Mouse (Mus musculus) intestine, embryonic 15.5 days (tissue): ENCODE results near the gene 1700012B07Rik. TPM values are rescaled to one million over a fixed set of nuclear protein-coding genes. Genes with fewer than 3 reads are reported as not detected.

Experiments
- ATAC-seq: fragments of 200-750 bp; cut with Nextera tagmentation; 2 replicates; pipeline ENCODE4 v1.8.0; 2017; ENCODE audit warnings: moderate TSS enrichment, moderate library complexity
- H3K27ac ChIP-seq: fragments of 300-500 bp; sonication (generic); 2 replicates; pipeline ENCODE4 v1.5.1; 2015; ENCODE audit warnings: mild to moderate bottlenecking, inconsistent platforms
- H3K27me3 ChIP-seq: fragments of 300-500 bp; sonication (generic); replicated peaks from 2 replicates; pipeline ENCODE4 v1.6.1; 2015; ENCODE audit warnings: inconsistent platforms
- H3K36me3 ChIP-seq: fragments of 300-500 bp; sonication (generic); 2 replicates; pipeline ENCODE4 v1.6.1; 2015; ENCODE audit warnings: inconsistent platforms
- H3K4me1 ChIP-seq: fragments of 300-500 bp; sonication (generic); replicated peaks from 2 replicates; pipeline ENCODE4 v1.6.1; 2015; ENCODE audit warnings: inconsistent platforms
- H3K4me2 ChIP-seq: fragments of 300-500 bp; sonication (generic); replicated peaks from 2 replicates; pipeline ENCODE4 v1.6.1; 2015; ENCODE audit warnings: mild to moderate bottlenecking, inconsistent platforms
- H3K4me3 ChIP-seq: fragments of 300-500 bp; sonication (generic); replicated peaks from 2 replicates; pipeline ENCODE4 v1.5.1; 2015; ENCODE audit warnings: inconsistent platforms
- H3K9ac ChIP-seq: fragments of 300-500 bp; sonication (generic); 2 replicates; pipeline ENCODE4 v1.6.1; 2015; ENCODE audit warnings: inconsistent platforms
- H3K9me3 ChIP-seq: fragments of 300-500 bp; sonication (generic); 2 replicates; pipeline ENCODE4 v1.6.1; 2016; ENCODE audit warnings: inconsistent platforms
- whole genome bisulfite sequencing: fragments of 180-500 bp; shearing (Covaris S2); methylation state at CpG from one replicate; pipeline ENCODE4 v1.1.7; 2015; 5-methylcytosine and 5-hydroxymethylcytosine counted together
- polyA plus RNA-seq: library from polyadenylated mRNA; unstranded; fragments of >200 nt; fragmentation: Nextera tagmentation; extraction: Ambion mirVana; gene quantifications from 2 replicates; pipeline ENCODE4 v1.2.1, GENCODE M21; 2015

Gene 1700012B07Rik
- polyA plus RNA-seq, 1 experiment from 2014 or later: not detected

- WGBS: 53% methylated on average over 5 of the region's 5 CpGs
These were observed 2.5 kb upstream of the 1700012B07Rik start for GRCm38 (mm10) chr11:109830368-109830767.

GRCm38 (mm10) chr11:109822280-109822679, 5.6 kb downstream of the 1700012B07Rik start:
- Histone ChIP-seq H3K4me2 (no peak overlapping the region), H3K9ac (no peak overlapping the region), H3K27ac (no peak overlapping the region), H3K4me3 (no peak overlapping the region), H3K36me3 (no peaks in the 10 kb centered on the region), H3K4me1 (no peaks in the 10 kb centered on the region), H3K9me3 (no peaks in the 10 kb centered on the region), H3K27me3 (no peaks in the 10 kb centered on the region)
- ATAC-seq: no peak
- WGBS: 56% methylated on average over 6 of the region's 6 CpGs

More at GRCm38 (mm10) chr11:109830368-109830767, 2.5 kb upstream of the 1700012B07Rik start:
- H3K27ac ChIP-seq: no peak overlapping the region
- H3K4me3 ChIP-seq: no peak overlapping the region
- no peak overlapping the region for H3K9ac ChIP-seq
- H3K4me1 ChIP-seq: no peaks in the 10 kb centered on the region
- H3K27me3 ChIP-seq: no peaks in the 10 kb centered on the region
- no peak overlapping the region for H3K4me2 ChIP-seq
- no peaks in the 10 kb centered on the region for H3K9me3 ChIP-seq
- H3K36me3 ChIP-seq: no peaks in the 10 kb centered on the region
- ATAC-seq: no peak

- no peak overlapping the region for H3K4me2 ChIP-seq
- no peak overlapping the region for H3K27ac ChIP-seq
- H3K36me3 ChIP-seq: no peaks in the 10 kb centered on the region
- no peaks in the 10 kb centered on the region for H3K4me1 ChIP-seq
- no peaks in the 10 kb centered on the region for H3K27me3 ChIP-seq
- no peak for ATAC-seq
- no peak overlapping the region for H3K9ac ChIP-seq
- H3K9me3 ChIP-seq: no peaks in the 10 kb centered on the region
- no peak overlapping the region for H3K4me3 ChIP-seq
- 70% methylated on average over 3 of the region's 3 CpGs for WGBS
These were observed 10.4 kb downstream of the 1700012B07Rik start for GRCm38 (mm10) chr11:109817405-109817804.

DNA sequence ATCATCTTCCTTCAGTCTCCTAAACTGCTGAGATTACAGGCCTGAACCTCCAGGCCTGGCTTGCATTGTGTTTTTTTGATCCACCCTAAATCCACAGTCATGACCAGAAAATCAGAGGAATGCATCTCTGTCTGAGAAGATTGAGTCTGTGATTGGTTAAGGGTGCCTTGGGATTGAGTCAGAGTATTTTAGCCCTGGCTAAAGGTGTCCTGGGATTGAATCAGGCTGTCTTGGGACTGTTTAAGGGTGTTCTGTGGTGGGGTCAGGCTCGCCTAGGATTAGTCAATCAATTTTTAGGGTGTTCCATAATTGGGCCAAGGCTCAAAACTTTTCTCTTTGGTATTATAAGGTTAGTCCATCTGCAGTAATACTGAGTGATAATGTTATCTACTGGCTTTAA, 10.9 kb downstream of the 1700012B07Rik start:
- no peak overlapping the region for H3K4me3 ChIP-seq
- H3K27ac ChIP-seq: no peak overlapping the region
- WGBS: 83% methylated on average over 1 of the region's 1 CpGs
- no peaks in the 10 kb centered on the region for H3K9me3 ChIP-seq
- ATAC-seq: no peak
- H3K36me3 ChIP-seq: no peaks in the 10 kb centered on the region
- H3K9ac ChIP-seq: no peak overlapping the region
- H3K4me1 ChIP-seq: no peaks in the 10 kb centered on the region
- no peaks in the 10 kb centered on the region for H3K27me3 ChIP-seq
- no peak overlapping the region for H3K4me2 ChIP-seq

- H3K27me3 ChIP-seq: no peaks in the 10 kb centered on the region
- no peaks in the 10 kb centered on the region for H3K9me3 ChIP-seq
- H3K27ac ChIP-seq: no peak overlapping the region
- ATAC-seq: no peak
- H3K4me2 ChIP-seq: no peak overlapping the region
- no peak overlapping the region for H3K9ac ChIP-seq
- H3K4me3 ChIP-seq: no peak overlapping the region
- H3K4me1 ChIP-seq: no peaks in the 10 kb centered on the region
- H3K36me3 ChIP-seq: no peaks in the 10 kb centered on the region
- WGBS: 59% methylated on average over 2 of the region's 2 CpGs
These were observed 16.1 kb downstream of the 1700012B07Rik start for GRCm38 (mm10) chr11:109811721-109812120.

DNA sequence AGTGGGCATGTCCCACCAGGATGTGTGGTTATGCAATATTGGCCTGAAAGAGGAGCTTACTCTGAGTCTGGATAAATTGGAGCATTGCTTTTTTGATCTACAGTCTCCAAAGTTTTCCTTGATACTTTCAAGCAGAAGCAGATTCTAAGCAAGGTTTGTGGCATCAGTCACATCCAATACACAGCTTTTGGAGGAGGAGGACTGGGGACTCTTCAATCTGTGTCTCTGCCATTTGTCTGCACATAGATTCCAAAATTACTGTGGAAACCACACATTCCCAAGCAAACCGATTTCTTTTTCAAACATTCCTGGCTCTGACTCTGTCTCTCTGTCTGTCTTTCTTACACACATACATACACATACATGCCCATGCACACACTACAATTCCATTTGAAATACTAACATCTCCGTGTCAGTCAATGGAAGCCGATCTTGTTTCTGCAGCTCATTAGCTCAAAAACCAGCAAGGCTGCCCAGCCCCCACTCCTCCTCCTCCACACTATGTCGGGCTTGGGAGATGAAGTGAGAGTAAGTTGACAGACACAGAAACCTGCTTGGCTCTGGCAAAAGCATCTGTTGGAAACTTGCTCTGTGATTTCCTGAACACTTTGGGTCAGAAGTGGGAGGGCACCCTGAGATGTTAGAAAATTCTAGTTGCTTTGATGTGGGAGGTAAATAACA, 18.5 kb downstream of the 1700012B07Rik start:
- Histone ChIP-seq H3K9me3 (no peaks in the 10 kb centered on the region), H3K4me3 (no peak overlapping the region), H3K36me3 (no peaks in the 10 kb centered on the region), H3K4me2 (no peak overlapping the region), H3K4me1 (no peaks in the 10 kb centered on the region), H3K9ac (no peak overlapping the region), H3K27ac (no peak overlapping the region), H3K27me3 (no peaks in the 10 kb centered on the region)
- no peak for ATAC-seq
- 50% methylated on average over 4 of the region's 4 CpGs for WGBS

DNA sequence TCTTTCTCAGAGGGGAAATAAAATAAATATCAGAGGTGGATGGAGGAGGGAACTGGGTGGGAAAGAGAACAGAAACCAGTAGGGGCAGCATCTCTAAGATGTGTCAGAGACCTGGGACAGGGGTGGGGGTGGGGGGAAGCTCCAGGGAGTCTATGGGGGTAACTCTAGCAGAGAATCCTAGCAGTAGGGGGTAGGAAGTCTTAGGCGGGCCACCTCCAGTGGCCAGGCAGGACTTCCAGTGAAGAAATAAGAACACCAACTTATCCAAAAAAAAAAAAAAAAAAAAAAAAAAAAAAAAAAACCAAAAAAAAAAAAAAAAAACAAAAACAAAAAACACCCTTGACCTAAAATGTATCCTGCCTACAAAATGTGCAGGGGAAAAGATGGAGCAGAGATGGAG, 26.3 kb downstream of the 1700012B07Rik start:
- Histone ChIP-seq H3K9me3 (no peaks in the 10 kb centered on the region), H3K9ac (no peak overlapping the region), H3K36me3 (no peaks in the 10 kb centered on the region), H3K4me1 (no peaks in the 10 kb centered on the region), H3K27ac (no peak overlapping the region), H3K4me3 (no peak overlapping the region), H3K27me3 (no peaks in the 10 kb centered on the region), H3K4me2 (no peak overlapping the region)
- 76% methylated on average over 1 of the region's 1 CpGs for WGBS
- no peak for ATAC-seq

GRCm38 (mm10) chr11:109797531-109797930, 30.3 kb downstream of the 1700012B07Rik start:
- Histone ChIP-seq H3K9ac (no peak overlapping the region), H3K9me3 (no peaks in the 10 kb centered on the region), H3K36me3 (no peaks in the 10 kb centered on the region), H3K27me3 (no peaks in the 10 kb centered on the region), H3K27ac (no peak overlapping the region), H3K4me3 (no peak overlapping the region), H3K4me2 (no peak overlapping the region), H3K4me1 (no peaks in the 10 kb centered on the region)
- no peak for ATAC-seq
- WGBS: 85% methylated on average over 6 of the region's 6 CpGs

- Histone ChIP-seq H3K27me3 (no peaks in the 10 kb centered on the region), H3K36me3 (no peaks in the 10 kb centered on the region), H3K4me3 (no peak overlapping the region), H3K27ac (no peak overlapping the region), H3K4me2 (no peak overlapping the region), H3K9ac (no peak overlapping the region), H3K4me1 (no peaks in the 10 kb centered on the region), H3K9me3 (no peaks in the 10 kb centered on the region)
- WGBS: 67% methylated on average over 2 of the region's 2 CpGs
- ATAC-seq: no peak
These were observed 32.3 kb downstream of the 1700012B07Rik start for GRCm38 (mm10) chr11:109795536-109795935.

GRCm38 (mm10) chr11:109793578-109793977, 34.3 kb downstream of the 1700012B07Rik start:
- Histone ChIP-seq H3K4me2 (no peak overlapping the region), H3K27ac (no peak overlapping the region), H3K9me3 (no peaks in the 10 kb centered on the region), H3K4me1 (no peaks in the 10 kb centered on the region), H3K9ac (no peak overlapping the region), H3K27me3 (no peaks in the 10 kb centered on the region), H3K4me3 (no peak overlapping the region), H3K36me3 (no peaks in the 10 kb centered on the region)
- ATAC-seq: no peak
- WGBS: 86% methylated on average over 4 of the region's 4 CpGs

- Histone ChIP-seq H3K9me3 (no peaks in the 10 kb centered on the region), H3K36me3 (no peaks in the 10 kb centered on the region), H3K4me3 (no peak overlapping the region), H3K27me3 (no peaks in the 10 kb centered on the region), H3K27ac (no peak overlapping the region), H3K4me2 (no peak overlapping the region), H3K9ac (no peak overlapping the region), H3K4me1 (no peaks in the 10 kb centered on the region)
- ATAC-seq: no peak
- 85% methylated on average over 13 of the region's 13 CpGs for WGBS
These were observed 35.3 kb downstream of the 1700012B07Rik start for GRCm38 (mm10) chr11:109792401-109792997.

- no peak for ATAC-seq
- no peak overlapping the region for H3K27ac ChIP-seq
- no peak overlapping the region for H3K4me3 ChIP-seq
- WGBS: 81% methylated on average over 2 of the region's 2 CpGs
- no peak overlapping the region for H3K4me2 ChIP-seq
- H3K36me3 ChIP-seq: no peaks in the 10 kb centered on the region
- H3K4me1 ChIP-seq: no peaks in the 10 kb centered on the region
- H3K9ac ChIP-seq: no peak overlapping the region
- H3K9me3 ChIP-seq: no peaks in the 10 kb centered on the region
- H3K27me3 ChIP-seq: no peaks in the 10 kb centered on the region
These were observed 35.9 kb downstream of the 1700012B07Rik start for GRCm38 (mm10) chr11:109791965-109792364.

DNA sequence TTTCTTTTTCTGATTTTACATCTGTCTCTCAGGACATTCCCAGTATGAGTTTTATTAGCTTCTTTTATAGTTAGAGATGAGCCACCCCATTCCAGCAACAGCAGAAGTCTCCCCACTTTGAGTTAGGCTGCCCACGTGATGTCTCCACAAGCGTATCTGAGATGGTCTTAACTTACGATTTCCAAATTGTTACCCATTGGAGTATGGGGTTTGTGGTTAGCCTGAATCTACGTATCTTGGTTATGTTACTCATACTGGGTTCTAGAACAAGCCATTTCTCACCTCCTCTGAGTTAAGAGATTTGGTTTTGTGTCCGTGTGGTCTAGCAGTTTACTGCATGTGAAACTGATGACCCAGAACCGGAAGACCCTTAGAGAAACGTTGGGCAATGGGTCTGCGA, 37.6 kb downstream of the 1700012B07Rik start:
- 86% methylated on average over 8 of the region's 8 CpGs for WGBS
- Histone ChIP-seq H3K27me3 (no peaks in the 10 kb centered on the region), H3K9ac (no peak overlapping the region), H3K9me3 (no peaks in the 10 kb centered on the region), H3K36me3 (no peaks in the 10 kb centered on the region), H3K27ac (no peak overlapping the region), H3K4me3 (no peak overlapping the region), H3K4me1 (no peaks in the 10 kb centered on the region), H3K4me2 (no peak overlapping the region)
- ATAC-seq: no peak
